Mouse (Mus musculus): ENCODE results near the gene Sod2.
"Not testable (repeated sequence)": the region's sequence is repeated elsewhere in the genome, so short reads cannot be mapped to it uniquely, and the experiment has no call there.

The Sod2 gene

DNA sequence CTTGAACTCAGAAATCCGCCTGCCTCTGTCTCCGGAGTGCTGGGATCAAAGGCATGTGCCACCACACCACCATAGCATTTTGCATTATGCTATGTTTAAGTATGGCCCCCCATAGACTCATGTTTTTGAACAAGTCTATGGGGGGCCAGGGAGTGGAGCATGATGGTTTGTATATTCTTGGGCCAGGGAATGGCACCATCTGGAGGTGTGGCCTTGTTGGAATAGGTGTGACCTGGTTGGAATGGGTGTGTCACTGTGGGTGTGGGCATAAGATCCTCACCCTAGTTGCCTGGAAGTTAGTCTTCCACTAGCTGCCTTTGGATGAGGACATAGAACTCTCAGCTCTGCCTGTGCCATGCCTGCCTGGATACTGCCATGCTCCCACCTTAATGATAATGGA, at the start of gene Sod2:
Sod2 (plus strand) TSS at position 301 of the 400 bp plus-strand sequence.
- not testable (repeated sequence) for DNase-seq

DNA sequence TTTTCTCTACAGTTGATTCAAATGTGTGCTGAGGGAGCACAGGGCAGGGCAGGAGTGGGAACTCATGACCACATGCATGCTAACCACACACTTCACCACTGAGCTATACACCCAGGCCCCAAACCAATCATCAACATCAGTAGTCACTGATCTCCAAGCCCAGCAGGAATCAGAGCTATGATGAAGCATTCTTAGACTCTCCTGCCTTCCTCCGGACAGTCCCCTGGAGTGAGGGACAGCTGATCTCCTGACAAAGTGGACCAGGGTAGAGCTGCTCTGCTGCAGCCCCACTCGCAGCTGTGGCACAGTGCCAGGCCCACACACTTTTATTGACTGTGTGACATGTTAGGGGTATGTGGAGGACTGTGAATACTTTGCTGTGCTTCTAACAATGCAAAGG, 47.3 kb upstream of the Sod2 start:
- not testable (repeated sequence) for DNase-seq

DNA sequence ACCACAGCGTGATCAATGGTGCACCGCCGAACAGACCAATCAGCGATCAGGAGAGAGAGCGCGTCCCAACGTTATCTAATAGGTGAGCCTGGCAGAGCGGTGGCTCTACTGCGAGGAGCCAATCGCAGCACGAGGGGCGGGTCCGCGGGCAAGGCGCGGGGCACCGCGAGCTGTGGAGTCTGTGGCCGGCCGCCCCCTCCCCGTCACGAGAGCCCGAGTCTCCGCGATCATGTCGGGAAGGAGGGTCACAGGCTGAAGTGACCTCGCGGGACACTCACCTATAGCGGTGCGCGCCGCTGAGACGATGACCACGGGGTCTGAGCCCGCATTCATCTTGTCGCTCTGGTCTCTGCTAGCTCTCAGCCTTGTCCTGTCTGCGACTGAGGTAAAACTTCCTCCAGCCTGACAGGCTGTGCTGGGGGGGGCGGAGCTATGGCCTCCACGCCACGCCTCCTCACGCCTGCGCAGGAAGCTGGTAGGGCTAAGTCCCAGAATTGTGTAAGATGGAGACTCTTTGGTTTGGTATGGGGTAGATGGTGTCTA, 46.2 kb upstream of the Sod2 start, which contains the start of gene Acat2:
Acat2 (minus strand) TSS at position 417 of the 543 bp plus-strand sequence.
- DNase-seq = peak; percentile 95 to 96

DNA sequence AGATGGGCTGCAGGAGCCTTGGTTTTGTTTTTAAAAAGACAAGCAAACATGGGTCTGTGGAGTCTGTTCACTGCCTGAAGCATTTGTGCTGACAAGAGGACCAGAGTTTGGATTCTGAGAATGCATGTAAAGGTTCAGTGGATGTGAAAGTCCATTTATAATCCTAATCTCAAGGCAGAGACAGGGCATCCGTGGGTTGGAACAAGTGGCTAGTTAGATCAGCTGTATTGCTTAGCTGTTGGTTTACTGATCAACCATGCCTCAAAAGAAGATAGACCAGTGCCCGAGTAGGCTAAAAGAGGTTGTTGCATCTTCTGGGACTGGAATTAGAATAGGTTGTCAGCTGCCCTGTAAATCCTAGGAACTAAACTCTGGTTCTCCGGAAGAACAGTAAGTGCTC, 43.2 kb upstream of the Sod2 start:
- DNase-seq = no peak

DNA sequence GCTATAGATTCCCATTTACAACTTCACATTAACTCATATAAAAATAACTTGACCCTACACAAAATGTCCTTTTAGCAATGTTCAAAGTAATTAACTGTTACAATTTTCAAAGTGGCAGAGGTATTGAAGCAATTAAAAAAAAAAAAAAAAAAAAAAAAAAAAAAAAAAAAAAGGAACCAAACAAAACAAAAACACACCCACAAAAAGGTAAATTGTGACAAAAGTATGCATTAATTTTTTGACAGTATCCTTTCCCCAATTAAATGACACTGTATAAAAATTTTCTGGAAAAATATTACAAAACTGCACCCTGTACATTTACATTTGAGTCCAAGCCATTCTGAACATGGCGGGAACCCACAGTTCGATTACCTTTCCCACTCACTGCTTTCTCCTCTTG, 39.5 kb upstream of the Sod2 start:
- DNase-seq = no peak

DNA sequence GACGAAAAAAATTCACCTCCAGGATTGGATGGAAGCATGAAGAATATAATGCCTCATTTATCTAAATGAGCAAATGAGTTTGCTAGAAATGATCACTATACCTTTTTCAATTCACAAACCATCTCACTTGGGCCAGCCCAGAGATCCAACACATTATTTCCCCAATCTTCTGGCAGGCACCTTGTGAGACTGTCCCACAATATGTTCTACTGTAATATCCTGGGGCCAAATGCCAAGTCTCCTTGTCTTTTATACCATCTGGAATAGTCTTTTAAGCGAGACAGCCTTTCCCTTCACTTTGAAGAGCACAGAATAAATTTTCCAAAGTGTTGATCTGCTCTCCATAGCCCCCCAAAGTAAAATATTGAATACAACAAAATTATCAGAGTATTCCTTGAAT, 32.8 kb upstream of the Sod2 start:
- DNase-seq = peak; percentile 39 to 49

DNA sequence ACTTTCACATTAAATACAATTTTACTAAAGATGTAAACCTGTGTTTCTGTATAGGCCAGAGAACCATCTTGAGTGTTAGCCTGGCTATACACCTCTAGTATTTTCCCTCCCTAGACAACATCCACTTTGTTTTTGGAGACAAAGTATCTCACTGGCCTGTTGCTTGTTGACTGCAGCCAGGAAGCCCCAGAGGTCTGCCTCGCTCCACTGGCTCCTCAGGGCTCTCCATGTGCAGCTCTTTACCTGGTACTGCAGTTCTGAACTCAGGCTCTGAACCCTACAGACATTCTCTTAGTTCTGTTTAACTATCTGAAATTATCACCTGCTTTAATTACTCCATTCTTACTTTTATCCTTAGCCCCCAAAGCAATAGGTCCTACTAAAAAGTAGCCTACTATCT, 28.1 kb upstream of the Sod2 start:
- DNase-seq = no peak

DNA sequence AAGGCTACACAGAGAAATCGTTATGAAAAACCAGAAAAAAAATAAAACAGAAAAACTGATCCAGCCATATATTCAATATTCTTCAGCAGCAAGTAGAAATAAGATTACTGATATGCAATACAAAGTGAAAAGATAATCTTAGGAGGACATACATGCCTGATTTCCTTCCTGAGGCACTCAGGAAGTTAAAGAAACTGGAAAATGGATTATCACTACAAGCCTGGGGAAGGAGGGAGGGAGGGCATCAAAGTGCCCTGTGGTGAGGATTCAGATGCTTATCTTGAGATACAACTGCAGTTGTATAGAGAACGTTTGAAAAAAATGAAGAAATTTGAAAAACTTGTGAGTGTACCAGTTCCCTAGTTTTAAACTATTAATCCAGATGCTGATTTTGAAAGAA, 22.7 kb upstream of the Sod2 start:
- no peak for DNase-seq

DNA sequence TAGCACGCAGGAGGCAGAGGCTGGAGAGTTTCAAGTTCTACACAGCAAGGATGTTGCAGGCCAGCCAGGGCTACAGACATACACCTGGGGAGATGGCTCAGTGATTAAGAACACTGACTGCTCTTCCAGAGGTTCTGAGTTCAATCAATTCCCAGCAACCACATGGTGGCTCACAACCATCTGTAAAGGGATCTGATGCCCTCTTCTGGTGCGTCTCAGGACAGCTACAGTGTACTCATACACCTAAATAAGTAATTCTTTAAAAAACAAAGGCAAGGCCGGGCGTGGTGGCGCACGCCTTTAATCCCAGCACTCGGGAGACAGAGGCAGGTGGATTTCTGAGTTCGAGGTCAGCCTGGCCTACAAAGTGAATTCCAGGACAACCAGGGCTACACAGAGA, 18.6 kb upstream of the Sod2 start:
- peak in 1 of 2 experiments; percentile 20 for DNase-seq

DNA sequence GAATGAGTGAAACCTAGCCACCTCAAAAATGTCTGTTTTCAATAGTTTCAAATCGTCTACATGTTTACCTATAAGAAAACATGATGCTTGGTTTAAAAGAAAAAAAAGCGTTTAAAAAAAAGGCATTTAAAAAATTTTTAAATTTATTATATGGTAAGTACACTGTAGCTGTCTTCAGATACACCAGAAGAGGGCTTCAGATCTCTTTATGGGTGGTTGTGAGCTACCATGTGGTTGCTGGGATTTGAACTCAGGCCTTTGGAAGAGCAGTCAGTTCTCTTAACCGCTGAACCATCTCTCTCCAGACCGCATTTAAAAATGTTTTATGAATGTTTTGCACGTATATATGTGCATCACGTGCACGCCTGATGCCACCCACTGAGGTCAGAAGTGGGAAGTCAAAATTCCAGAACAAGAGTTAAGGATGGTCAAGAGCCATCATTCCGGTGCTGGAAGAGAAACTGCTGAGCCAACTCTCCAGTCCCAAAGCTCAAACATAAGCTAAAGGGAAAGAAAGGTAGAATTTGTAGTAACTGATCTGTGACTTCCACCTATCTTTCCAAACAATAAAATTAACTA, 16.0 kb upstream of the Sod2 start:
- no peak for DNase-seq

DNA sequence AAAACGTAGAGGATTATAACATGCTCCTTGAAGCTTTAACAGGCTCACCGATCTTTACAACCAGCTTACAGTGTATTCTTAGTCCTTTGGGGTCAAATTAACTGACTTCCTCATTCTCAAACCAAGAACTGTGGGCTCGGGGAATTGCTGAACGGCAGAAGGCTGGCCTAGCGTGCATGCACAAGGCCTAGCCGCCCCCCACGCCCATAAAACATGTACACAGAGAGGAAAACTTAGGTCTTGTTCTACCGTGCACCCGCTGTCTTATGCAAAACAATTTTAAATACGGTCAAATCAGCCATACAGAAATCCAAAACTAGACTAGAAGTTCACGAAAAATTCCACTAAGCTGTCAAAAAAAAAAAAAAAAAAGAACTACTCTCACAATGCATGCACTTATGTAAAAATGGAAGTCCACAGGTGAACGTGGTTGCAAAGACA, 15.4 kb upstream of the Sod2 start:
- DNase-seq = no peak

DNA sequence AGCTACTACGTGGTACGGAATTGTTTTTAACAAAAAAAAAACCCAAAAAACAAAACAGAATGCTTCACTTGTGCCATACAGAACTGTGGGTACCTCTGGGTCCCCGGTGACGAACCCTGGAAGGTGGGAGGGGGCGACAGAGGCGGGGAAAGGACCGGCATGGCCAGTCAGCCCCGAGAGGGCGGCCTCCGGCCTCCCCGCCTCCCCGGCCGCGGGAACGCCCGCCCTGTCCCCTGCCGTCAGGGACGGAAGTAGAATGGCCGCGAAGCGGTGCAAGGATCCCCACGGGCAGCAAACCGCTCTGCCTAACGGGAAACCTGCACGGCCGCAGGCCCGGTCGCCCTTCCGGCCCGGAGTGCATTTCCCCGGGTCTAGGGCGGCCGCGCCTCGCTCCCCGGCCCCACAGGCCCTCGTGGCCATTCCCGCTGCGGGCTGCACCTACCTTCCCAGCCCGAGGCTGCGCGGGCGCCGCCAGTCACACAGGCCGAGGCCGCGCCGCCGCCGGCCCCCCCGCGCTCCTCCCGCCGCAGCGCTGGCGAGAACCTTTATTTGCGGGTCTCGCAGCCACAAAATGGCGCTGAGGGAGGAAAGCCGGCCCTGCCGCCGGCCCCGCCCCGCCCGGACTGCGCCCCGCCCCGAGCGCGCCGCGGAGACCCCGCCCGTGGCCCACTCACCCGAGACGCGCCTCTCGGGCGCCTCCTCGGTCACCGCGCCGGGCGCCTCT, 14.8 kb upstream of the Sod2 start:
- DNase-seq = peak; percentile 83 to 92

DNA sequence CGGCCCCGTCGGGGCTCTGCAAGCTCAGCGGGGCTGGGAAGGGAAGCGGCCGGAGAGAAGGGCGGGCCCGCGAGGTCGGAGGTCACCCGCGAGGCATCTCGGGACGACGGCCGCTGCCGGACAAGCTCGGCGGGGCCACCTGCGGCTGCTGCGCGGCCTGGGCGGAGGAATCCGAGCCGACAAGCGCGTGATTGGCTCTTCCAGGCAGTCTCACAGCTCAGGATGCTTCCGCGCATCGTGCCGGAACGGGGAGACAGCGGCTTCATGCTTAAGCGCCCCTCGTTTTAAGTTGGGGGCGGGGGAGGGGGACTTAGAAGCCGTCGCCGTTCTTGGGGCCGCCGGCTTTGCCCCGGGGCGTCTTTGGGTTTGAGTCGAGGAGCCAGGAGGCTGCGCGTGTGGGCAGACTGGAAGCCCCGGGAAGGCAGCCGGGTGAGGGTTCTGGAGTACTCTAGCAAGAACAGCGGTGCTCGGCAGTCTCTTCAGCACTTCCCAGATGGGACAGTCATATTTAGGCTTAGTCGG, 14.1 kb upstream of the Sod2 start:
- peak; percentile 96 to 98 for DNase-seq

DNA sequence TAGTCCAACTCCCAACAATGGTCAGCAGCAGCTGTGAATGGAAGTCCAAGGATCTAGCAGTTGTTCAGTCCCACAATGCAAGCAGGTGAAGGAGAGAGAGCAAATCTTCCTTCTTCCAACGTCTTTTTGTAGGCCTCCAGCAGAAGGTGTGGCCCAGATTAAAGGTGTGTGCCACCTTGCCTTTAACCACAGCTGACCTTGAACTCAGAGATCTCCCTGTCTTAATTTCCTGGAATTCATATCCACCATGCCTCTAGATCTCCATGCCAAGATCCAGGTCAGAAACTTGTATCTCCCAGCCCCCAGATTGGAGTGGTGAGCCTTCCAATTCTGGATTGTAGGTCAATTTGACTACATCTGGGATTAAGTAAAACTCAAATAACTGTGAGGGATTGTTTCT, 12.6 kb upstream of the Sod2 start, which contains the start of gene Wtap:
Wtap (minus strand) TSS at position 101 of the 400 bp plus-strand sequence.
- no peak for DNase-seq

DNA sequence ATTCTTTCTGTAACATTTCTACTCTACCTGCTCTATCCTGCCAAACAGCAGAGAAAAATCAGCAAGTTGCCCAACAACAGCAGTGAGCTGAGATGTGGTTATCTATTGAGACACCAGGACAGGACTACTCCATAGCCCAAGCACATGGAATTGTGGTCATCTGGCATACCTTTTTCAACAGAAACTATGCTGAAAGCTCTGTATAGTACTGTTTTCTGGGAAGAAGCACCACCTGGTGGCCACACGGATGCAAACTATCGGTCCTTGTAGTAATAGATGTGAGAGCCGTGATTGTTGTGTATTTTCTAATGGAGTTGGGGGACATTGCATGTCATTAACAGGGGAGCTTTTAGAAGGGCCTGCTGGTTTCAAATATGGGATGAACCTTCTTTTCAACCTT, 10.3 kb upstream of the Sod2 start:
- DNase-seq = peak; percentile 75 to 76

DNA sequence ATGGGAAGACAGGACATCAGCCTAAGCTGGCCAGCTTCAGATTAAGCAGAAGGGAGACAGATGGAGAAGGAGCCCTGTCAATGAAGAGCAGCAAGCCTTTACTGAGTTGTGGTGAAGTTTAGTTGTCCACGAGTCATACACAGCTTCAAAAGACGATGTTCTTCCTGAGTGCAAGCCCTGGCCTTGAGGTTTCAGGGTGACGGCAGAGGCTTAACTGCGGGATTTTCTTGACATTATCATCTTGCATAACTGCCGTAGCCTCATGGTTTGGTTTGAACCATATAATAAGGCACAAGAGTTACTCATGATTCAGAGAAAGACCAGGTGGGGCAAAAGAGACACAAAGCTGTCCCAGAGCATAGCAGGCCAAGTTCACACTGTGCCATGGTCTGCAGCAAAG, 8.8 kb upstream of the Sod2 start:
- no peak for DNase-seq

DNA sequence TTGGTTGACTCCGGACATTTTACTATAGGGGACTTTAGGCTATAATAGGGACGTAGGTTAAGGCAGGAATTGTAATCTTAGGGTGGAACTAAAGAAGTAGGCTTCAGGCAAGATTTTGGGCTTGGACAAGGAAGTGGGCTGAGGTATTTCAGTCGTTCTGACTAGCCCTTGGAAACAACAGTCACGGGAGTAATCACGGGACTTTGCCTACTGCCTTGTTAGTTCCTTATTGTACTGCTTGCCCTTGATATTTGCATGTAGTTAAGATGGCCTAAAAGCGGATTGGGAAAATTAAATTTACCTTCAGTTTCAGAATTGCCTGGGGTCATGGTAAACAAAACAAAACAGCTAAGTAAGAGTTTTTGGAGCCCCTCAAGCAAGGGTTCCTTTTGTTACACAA, 7.6 kb upstream of the Sod2 start:
- DNase-seq = no peak

DNA sequence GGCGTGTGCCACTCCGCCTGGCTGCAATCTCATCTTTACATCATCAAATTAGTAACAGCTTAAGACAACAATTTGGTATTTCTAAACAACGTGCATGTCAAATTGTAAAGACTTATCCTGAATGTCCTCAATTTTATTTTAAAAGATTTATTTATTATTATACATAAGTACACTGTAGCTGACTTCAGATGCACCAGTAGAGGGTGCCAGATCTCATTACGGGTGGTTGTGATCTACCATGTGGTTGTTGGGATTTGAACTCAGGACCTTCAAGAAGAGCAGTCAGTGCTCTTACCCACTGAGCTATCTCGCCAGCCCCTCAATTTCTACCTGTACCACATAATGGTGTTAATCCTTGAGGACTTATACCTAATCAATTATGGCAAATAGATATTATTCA, 4.4 kb upstream of the Sod2 start:
- DNase-seq = not testable (repeated sequence)

DNA sequence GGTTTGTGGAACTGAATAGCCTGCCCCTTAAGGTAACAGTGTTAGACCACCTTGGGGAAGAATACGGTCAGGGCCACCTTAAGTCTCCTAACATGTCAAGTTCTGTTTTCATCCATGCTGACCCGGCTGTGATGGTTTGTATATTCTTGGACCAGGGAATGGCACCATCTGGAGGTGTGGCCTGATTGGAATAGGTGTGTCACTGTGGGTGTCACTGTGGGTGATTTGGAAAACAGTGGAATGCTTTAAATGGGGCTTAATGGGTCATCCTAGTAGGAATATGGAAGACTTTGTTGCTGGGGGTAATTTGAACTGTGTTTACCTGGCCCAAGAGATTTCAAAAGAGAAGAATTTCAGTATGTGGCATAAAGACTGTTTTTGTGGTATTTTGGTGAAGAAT, 2.2 kb upstream of the Sod2 start:
- DNase-seq = not testable (repeated sequence)

DNA sequence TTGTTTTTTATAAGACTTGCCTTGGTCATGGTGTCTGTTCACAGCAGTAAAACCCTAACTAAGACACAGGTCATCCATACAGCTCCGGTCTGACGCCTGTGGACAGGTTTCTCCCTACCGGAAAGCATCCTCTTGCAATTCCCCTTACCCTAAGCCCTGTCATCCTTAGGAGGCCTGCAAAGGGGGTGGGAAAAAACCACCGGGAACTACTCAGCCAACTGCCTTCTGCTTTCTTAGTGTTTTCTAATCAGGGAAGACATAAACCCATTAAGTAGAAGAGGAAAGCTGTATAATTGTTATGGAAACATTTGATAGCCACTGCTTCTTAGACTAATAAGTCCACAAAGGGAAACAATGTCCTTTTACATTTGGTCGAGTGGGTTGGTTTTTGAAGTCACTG, 338 bp downstream of the Sod2 start:
- no peak for DNase-seq

DNA sequence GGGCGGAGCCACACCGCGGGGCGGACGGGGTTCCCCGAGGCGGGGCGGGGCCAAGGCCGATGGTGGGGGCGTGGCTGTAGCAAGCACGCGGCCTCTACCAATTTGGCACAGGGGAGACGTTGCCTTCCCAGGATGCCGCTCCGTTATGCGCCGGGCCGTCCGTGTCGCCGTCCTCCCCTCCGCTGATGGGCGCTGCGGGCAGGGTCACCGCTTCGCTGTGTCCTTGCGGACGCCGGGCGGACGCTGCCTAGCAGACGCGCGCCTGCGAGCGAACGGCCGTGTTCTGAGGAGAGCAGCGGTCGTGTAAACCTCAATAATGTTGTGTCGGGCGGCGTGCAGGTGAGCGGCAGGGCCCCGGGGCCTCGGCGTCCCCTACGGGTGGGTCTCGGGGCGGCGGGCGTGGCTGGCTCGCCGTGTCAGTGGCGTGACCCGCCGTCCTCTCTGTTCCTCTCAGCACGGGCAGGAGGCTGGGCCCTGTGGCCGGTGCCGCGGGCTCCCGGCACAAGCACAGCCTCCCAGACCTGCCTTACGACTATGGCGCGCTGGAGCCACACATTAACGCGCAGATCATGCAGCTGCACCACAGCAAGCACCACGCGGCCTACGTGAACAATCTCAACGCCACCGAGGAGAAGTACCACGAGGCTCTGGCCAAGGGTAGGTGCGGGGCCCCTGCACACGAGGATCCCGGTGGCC, 1.2 kb downstream of the Sod2 start:
- DNase-seq = peak; percentile 99

DNA sequence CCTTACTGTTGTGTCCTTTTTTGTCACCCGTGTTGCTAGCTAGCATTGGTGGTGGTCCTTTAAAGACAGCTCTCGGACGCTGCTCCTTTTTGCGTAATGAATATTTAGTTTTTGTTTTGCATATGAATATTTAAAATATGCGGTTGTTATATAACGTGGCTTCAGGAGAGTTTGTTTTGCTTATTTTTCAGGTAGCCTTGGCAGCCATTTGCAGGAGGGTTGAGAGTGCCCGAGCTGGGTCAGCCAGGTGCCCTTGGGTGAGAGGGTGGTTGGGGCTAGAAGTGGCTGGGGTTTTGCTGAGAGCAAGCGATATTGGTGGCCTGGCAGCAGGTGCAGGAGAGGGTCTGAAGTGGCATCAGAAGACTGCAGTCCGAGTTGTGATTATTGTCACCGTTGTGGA, 1.9 kb downstream of the Sod2 start:
- peak; percentile 21 to 38 for DNase-seq

DNA sequence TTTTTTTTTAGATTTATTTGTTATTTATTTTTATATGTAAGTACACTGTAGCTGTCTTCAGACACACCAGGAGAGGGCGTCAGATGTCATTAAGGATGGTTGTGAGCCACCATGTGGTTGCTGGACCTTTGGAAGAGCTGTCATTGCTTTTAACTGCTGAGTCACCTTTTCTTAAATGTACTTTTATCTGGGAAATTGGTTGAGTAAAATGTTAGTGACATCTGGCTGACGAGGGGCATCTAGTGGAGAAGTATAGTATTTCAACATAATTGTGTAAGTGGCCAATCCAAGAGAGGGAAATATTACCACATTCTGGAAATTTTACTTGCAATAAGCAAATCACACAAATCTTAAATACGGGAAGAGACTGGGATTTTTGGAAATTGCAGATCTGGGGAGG, 3.2 kb downstream of the Sod2 start:
- peak in 1 of 2 experiments; percentile 39 for DNase-seq

Measured in cerebellum, adult 18-20 months (tissue).